Mouse (Mus musculus): Measurements from ENCODE around the gene Rassf3.

Gene Rassf3

DNA sequence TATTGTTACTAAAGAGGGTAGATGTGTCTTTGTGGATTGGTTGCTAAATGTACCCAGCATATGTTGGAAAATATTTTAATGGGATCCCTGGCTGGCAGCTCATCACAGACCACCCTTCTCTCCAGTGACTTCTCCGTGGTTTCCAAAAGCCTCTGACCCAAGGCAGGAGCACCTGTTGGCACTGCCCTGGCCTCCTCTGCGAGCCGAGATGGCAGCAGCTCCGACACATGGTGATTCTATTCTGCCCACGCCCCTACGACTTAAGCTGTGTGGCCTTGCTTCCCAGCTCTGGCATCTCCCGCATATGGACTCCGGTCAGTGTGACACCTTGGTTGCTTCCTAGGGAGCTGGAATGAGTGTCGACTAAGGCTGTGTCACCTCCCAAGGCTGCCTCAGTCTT lies 73.0 kb downstream of the Rassf3 start:
- no peak for DNase-seq (ENCODE audit: low read depth, low spot score)

DNA sequence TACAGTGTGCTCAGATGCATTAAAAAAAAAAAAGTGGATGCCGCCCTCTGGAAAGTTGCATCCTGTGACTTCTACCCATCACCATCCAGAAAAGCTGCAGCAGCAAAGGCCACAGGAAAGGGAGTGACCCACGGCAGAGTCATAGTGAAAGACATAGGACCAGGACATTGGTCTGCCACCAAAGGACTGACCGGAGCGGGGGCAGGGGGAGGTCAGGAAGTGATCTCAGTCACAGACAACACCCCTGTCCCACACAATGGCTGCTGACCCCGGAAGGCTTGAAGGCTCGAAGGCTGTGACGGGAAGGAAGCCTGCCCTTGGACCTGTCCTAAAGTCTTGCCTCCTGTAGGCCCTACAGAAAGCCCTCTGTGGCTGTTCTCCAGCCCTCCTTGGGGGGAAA lies 75.1 kb downstream of the Rassf3 start:
- DNase-seq (ENCODE audit: low read depth, low spot score), result no peak

DNA sequence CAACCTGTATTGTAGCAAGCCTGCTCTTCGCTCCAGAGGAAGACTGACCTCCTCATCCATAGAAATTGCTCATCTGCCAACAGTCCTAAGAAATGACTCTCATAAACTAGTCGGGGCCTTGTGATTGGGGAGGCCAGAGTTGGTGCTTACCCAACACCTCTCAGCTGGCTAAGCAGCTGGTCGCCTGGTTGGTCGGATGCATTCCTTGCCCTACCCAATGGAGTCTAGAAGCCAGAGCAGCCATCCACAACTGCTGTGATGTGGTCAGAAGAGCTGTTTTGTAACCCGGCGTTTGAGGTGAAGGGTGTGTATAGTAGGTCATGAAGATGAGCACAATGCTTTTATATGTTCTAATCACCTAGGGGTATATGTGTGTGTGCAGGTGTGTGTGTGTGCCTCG lies 77.5 kb downstream of the Rassf3 start:
- no peak for DNase-seq (ENCODE audit: low read depth, low spot score)

DNA sequence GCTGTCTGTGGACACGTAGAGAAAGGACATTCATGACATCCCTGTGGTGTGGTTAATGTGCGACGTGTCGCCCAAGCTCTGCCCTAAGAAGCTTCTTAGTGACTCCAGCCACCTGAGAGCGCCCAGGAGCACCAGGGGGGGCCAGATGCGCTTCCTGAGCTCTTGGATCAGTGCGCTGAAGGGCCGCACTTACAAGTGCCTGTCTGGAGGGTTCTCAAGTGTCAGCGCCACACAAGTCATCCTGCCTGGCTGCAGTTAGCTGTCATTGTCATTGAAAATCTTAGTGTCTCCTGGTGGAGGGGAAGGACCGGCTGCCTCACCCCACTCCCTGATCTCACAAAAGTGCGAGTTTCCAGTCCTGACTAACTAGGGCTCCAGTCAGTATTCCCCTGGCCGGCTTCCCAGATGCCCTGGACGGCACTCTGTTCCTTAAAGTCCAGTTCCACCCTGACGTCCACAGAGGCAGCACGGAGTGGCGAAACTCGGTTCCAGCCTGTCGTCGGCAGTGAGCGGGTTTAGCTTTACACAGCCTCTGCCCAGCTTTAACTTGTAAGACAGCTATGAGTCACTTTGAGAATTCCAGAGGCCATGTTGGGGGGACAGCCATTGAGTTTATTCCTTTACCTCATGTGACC lies 80.5 kb downstream of the Rassf3 start:
- peak; percentile 52 for DNase-seq (ENCODE audit: low read depth, low spot score)

DNA sequence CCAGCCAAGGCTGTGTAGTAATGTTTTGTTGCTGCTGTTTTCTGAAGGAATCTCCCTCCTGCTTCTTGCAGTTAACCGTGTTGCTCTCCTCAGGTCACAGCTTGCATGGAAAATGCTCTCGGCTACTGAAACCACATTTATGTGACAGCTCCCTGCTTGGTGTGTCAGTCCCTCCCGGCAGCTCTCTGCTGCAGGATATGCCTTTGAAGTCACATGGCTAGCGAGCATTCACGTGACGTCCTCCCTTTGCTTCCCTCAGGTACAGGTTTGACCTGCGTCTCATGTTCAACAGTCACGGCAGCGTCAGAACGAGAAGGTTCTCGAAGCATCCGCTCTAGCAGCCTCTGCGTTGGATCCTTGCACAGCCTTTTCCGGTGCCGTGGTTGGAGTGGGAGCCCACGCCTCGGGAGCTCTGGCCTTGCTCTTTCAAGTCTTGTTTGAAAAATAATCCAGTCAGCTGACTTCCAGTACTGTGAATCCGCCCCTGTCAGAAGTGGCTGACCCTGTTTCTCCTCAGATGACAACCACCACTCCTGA lies 81.3 kb downstream of the Rassf3 start:
- no peak for DNase-seq (ENCODE audit: low read depth, low spot score)

DNA sequence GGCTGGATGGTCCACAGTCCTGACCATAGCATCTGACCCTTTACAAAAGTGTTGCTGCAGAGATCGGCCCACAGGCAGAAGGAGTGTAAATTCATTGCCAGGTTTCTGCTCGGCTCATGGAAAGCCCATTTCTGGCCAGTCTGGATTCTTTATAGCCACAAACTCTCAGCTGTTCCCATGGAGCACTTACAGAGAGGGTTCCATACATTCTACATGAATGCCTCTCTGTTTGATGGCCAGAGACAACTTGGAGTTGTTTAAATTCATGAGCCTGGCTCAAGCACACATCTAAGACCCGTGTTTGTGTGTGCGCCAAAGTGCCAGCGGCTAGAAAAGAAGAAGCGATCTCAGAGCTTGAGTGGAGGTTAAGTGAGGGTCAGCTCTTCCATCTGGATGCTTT lies 81.9 kb downstream of the Rassf3 start:
- no peak for DNase-seq (ENCODE audit: low read depth, low spot score)

DNA sequence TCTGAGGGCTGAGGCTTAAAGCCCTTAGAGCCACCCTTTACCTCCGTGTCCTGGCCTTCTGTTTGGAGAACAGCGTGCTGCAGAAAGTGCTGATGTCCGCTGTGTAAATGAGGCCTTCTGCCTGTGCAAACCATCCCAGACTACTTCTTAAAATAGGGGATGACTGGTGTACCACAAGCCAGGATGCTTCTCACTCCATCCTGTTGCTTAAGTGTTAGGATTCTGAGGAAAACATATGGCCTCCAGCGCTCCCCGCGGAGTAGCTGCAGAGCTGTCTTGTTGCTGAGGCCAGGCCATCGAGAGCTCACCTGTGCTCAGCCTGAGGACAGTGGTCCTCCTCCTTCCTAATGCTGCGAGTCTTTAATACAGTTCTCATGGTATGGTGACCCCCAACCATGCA lies 84.2 kb downstream of the Rassf3 start:
- DNase-seq (ENCODE audit: low read depth, low spot score), result no peak

DNA sequence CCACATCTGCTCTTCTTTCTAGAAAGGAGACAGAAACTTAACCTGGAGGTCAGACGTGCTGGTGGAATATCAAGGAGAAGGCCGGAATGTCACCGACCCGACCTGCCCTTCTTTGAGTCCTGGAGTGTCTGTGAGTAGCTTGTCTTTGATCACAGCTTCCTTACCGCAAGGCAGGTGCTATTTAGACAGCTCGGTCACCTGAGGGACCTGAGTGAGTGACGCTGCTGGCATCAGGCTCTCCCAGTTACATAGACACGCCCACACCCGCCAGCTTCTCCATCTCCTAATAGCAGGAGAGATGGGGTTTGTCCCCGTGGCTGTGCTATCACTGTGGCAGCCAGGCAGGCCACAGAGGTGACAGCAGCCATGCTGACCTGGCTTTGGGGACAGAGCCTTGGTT lies 85.5 kb downstream of the Rassf3 start:
- no peak for DNase-seq (ENCODE audit: low read depth, low spot score)

DNA sequence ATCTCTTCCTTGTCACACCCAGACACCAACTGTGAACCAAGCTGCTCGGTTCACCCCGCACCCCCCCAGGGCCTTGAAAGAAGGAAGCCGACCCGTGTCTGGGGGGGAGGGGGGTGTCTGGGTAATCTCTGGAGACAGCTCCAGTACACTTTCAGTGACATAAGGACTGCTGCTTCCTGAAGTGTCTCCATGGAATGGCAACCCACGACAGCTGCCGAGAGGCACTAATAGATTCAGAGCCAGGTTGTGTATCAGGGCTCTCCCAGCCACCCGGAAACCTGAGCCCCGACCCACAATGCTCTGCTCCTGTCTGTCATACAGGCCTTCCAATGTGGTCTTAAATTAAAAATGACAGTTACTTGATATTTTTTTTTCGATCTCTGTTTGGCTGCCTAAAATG lies 89.8 kb downstream of the Rassf3 start:
- DNase-seq (ENCODE audit: low read depth, low spot score), result no peak

DNA sequence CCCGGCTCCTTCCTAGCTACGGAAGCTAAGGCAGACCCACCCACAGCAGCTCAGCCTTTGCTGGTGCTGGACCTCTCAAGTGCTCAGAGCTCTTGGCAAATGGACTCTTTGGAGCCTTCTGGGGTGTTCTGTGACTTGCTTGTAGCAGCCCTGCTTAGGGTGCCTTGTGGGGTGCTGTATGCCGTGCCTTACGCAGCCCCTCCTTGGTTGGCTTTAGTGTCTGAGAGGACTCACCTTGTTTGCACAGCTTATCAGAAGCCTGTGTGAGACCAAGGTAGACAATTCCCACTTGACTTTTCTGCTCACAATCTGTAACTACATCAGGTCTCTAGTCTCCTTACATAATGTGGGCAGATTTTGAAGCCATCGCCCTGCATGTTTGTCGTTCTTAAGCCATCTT lies 90.5 kb downstream of the Rassf3 start:
- DNase-seq (ENCODE audit: low read depth, low spot score), result no peak

DNA sequence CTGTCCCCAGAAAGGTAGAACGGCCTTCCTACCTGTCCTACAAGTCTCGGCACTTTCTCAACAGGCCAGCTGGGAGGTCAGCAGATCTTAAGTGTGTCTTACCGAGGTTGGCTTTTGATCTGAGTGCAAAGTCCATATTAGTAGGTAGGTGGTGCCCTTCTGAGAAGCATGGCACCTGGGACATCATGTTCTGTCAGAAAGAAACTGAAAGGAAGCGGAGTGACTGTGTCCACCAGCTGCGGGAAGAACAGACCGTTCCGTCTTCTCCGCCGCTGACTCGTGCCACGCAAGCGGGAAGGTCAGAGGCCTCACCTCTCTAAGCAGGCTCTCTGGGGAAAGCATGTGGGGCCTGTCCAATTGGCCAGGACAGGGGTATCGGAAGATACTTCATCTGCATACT lies 91.4 kb downstream of the Rassf3 start:
- DNase-seq (ENCODE audit: low read depth, low spot score), result no peak

DNA sequence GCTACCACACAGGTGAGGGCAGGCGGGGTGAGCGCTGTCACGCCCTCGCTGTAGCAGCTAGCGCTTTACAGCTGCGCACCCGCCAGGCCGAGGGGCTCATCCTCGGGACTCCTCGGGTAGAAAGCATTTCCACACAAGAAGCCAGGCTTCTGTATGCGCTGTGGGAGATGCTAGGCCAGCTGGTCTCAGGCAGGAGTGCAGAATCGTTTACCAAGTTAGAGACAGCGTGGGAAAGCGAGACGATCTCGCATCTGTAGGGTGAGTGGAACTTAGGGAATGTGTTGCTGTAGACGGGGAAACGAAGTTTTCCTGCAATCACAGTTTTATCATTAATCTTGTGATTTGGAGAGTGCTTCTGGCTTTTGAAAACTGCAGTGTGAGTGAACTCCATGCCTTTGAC lies 94.9 kb downstream of the Rassf3 start:
- no peak for DNase-seq (ENCODE audit: low read depth, low spot score)

DNA sequence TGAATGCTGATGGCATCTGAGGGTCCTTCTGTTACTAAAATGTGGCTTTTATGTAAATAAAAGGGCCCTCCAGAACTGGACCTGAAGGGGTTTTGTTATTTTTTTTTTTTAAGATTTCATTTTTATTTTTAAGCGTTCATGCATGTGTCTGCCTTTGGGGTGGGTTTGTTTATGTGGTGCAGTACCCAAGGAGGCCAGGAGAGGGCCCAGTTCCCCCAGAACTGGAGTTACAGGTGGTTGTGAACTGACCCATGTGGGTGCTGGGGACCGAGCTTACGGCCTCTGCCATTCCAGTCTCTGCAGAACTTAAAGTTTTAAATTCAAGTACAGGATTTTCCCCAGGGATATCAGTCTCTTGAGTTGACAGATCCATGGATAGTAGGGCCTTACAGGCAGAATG lies 96.8 kb downstream of the Rassf3 start:
- DNase-seq (ENCODE audit: low read depth, low spot score), result no peak

DNA sequence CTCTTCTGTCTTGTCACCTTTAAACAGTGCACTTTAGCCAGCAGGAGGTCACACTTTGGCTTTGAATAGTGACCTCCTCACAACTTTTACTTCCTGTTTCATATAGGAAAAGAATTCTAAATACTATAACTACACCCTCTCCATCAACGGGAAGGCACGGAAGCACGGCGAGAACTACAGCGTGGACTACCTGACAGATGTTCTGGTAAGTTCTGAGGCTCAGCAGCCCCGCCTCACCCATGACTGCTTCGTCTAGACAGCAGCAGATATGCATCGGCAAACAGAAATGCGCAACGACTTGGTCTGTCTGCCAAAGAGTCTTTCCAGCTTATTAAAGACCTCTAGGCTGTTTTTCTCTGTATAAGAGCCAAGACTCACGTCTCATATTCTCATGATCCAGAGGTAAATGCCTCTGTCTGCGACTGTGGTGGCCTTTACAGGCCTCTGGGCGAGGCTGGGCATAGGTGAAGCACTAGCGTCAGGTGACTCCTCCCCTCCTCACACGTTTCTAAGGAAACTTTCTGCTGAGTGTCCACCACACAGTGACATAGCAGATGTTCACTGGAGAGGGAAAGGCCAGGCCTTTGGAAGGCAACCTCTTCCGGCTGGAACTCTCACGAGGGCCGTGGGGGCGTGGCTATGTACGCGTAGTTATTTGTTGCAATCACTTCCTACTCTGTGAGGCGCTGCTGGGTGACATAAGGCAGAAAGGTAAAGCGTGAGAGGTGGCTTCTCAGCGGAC lies 99.4 kb downstream of the Rassf3 start:
- no peak for DNase-seq (ENCODE audit: low read depth, low spot score)

DNA sequence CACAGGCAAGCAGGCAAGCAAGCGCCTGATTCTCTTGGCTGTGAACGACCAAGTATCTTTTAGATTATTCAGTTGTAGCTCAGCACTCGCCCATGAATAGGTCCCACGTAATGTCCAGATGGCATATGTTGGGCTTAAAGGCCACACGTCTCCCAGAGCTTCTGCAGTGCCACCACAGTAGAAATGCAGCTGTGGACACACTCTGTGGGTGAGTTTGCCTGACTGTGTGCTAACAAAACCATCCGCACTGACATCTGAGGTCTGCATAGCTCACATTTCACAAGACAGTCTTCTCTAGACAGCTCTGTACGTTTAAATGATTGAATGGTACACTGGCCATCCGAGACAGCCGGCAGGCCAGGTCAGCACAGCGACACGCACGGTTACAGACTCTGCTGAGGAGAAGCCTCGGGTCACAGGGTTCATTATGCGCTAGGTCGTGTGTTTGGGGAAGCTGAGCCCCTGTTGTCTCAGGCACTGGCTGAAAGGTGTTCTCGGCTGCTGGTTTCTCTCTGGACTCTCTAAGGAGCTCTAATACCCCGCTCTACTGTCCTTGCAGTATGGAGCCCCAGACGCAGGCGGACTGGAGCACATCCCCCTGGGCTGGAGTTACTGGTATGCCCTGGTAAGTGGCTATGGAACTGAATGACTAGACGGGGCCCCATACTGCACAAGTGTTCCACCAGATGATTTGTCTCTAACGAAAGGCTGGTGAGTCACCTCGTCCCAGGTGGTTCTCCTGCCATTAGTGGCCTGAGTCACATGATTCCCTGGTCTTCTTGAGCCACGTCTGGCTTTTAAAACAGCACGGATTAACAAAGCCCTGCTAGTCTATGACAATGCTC lies 100.3 kb downstream of the Rassf3 start:
- no peak for DNase-seq (ENCODE audit: low read depth, low spot score)

DNA sequence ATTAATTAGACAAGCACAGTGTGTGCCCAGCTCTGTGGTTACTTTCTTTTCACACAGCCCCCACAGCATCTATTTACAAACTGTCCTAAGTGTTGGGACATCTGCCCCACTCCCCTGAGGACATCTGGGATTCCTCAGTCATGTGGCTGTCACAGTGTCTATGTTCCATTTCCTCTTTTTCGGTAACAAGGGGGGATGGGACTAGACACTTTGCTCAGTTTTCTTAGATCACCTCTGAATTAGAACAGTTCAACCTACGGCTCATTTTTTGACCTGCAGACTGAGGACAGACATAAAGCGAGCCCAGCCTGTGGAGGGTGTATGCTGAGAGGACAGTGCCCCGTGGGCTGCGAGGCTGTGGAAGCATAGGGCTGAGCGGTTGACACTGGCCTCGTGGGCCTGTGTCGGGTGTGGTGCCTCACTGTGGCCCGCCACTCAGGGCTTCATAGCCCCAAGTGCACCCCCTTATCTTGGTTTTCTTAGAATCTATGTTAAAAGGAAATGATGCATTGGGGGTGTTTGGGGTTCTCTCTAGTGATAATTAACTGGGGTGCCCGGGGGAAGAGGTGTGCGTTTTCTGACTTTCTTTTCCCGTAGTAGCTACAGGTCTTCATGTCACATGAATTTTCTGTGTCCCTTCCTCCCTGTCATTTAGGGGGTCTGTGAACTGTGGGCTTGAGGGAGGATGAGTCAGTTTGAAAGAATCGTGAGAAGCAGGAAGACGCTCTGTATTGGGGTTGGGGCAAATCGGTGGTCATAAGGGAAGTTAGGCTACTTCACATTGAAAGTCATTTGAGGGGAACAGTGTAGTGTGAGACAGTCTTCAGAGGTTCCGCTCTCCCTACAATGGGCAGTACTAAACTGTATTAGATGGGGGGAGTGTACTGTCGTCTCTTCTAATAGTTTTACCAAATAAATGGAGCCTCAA lies 101.2 kb downstream of the Rassf3 start:
- DNase-seq (ENCODE audit: low read depth, low spot score), result no peak

DNA sequence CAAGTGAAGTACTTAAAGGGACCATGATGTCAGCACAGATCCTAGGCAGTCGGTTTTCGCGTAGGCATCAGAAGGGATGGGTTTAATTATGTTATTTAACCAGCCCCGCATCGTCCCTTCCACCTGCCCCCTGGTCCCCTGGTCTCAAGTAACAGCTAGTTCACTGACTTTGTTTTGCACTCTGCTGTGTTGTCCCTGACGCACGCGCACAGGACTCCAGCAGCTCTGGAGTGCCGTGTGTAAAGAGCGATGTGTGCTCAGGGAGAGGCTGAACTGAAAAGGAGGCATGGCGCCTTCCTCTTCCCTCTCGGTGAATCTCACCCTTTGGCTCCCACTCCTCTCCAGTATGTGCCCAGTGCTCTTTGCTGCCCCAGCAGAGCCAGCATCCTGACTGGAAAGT lies 102.1 kb downstream of the Rassf3 start:
- DNase-seq (ENCODE audit: low read depth, low spot score), result no peak

DNA sequence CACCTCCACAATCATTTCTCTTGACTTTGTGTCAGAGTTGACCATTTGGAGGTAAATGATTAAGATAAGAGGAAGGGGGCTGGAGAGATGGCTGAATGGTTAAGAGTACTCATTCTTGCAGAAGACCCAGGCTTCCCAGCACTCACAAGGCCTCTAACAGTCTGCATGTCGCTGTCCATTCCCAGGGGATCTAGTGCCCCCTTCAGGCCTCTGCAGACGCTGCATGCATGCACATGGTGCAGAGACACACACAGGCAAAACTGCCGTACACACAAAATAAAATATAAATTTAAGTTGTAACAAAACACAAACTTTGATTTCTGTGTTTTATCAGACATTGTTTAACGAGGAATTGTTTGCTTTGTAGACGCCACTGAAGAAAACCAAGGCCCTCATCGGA lies 105.4 kb downstream of the Rassf3 start:
- peak; percentile 52 for DNase-seq (ENCODE audit: low read depth, low spot score)

DNA sequence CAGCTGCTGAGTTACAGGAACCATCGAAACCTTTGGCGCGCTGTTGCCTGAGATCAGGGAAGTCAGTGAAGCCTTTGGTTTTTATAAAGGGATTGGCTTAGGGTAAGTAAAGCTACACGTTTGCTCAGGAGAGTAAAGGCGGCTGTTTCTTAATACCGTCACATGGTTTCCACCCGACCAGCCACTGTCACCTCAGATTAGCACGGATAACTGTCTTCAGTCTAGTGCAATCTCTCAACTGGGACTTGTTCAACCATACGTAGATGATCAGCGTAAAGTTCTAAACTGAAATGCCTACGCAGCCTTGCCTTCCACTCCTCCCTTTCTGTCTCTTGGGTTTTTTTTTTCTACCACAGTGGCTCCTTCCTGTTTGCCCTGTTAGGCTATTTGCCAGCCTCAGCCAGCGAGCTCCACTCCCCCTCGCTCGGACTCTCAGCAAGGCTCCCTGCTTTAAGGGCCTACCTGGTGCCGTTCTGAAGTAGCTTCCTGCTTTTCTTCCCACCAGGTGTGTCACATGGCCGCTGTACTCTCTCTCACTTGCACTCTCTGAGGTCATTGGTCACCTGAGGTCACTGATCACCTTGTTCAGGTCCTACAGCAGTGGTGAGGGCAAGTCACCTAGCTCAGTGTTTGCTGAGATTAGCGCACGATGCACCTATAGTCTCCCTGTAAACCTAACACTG lies 107.2 kb downstream of the Rassf3 start:
- DNase-seq (ENCODE audit: low read depth, low spot score), result no peak

DNA sequence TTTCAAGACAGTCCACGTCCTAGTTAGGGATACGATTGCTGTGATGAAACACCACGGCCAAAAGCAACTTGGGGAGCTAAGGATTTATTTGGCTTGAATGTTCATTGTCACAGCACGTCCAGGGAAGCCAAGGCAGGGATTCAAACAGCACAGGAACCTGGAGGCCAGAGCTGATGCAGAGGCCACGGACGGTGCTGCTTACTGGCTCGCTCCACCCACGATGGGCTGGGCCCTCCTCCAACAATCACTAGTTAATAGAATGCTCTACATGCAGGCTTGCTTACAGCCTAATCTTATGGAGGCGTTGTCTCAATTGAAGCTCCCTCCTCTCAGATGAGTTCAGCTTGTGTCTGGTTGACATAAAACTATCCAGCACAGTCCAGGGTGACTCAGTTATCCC lies 108.4 kb downstream of the Rassf3 start:
- no peak for DNase-seq (ENCODE audit: low read depth, low spot score)

DNA sequence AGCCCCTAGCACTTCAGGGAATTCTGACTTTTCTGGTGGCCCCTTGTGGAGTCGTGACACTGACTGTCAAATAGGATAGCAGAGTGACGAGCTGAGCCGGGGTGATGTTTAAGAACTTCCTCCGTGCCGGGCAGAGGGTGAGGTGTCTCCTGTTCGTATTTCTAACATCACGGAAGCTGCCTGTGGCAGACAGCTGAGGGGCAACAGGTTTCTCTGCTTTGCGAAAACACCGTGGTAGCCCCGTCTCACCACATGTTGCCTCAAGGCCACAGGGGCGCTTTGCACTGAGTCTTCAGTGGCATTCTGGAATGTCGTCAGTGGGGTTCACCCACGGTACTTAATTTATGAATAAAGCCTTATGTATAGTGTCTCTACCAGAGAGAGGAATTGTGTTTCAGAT lies 108.9 kb downstream of the Rassf3 start:
- DNase-seq (ENCODE audit: low read depth, low spot score), result no peak
